Mouse (Mus musculus): ENCODE results near the gene Anxa8.

Gene Anxa8

GRCm38 (mm10) chr14:34119046-34119723 is 33.4 kb downstream of the Anxa8 start:
- DNase-seq (ENCODE audit: low read depth): no peak

- DNase-seq (ENCODE audit: low read depth): no peak
Observed at GRCm38 (mm10) chr14:34120016-34120910, 34.5 kb downstream of the Anxa8 start.

- no peak for DNase-seq (ENCODE audit: low read depth)
Observed at GRCm38 (mm10) chr14:34120923-34121351, 35.2 kb downstream of the Anxa8 start.

GRCm38 (mm10) chr14:34121691-34122090 is 35.9 kb downstream of the Anxa8 start:
- no peak for DNase-seq (ENCODE audit: low read depth)

- no peak for DNase-seq (ENCODE audit: low read depth)
Observed at GRCm38 (mm10) chr14:34131216-34131615, 45.4 kb downstream of the Anxa8 start.

- DNase-seq (ENCODE audit: low read depth): no peak
Observed at GRCm38 (mm10) chr14:34135391-34135790, 49.6 kb downstream of the Anxa8 start.

- DNase-seq (ENCODE audit: low read depth): no peak
Observed at GRCm38 (mm10) chr14:34139671-34140664, 54.2 kb downstream of the Anxa8 start.

GRCm38 (mm10) chr14:34142316-34142715 is 56.5 kb downstream of the Anxa8 start:
- DNase-seq (ENCODE audit: low read depth): no peak

- no peak for DNase-seq (ENCODE audit: low read depth)
Observed at GRCm38 (mm10) chr14:34142915-34143314, 57.1 kb downstream of the Anxa8 start.

Measured in induced T-regulatory cell, adult 2 months (primary cell).